Mouse (Mus musculus): ENCODE data around the gene Hhipl2. TPM values are rescaled to one million over a fixed set of nuclear protein-coding genes. Genes with fewer than 3 reads are reported as not detected.

Hhipl2 gene
- total RNA-seq, 2 experiments from 2014 or later, result not detected

DNA sequence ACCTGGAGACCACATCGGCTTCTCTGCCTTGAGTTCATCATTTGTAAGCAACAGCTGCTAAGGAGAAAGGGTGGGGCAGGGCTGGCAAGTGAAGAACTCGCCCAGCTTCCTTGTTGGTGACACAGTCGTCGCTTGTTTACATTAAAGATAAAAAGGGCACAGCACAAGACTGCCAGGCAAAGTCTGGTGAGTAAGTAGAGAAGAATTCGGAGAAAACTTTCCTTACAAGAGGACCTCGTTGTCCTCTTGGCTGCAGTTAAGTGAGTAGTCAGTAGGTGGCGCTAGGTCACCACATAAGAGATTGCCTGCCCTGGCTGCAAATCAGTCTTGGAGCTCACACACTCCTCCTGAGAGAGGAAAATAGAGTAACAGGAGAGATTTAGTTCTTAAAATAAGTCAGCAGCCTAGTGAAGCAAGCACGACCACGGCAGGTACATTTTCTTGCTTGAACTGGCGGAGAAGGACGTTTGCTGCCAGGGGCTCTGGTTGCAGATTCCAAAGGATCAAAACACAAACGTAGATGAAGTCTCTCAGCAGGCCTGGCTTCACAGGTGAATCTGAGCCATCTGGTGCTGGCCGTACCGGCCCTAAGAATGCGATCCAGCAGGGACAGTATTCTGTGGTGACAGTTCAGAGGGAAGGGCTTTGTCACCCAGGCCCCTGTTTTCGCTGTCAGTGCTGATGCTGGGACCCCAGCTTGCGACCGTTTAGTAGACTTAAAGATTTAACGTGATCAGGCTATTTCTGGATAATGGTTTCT, 24.2 kb downstream of the Hhipl2 start:
- intact Hi-C loops (cut with DNase I), result no loop called here
- DNase-seq, result peak; percentile 64 to 73

DNA sequence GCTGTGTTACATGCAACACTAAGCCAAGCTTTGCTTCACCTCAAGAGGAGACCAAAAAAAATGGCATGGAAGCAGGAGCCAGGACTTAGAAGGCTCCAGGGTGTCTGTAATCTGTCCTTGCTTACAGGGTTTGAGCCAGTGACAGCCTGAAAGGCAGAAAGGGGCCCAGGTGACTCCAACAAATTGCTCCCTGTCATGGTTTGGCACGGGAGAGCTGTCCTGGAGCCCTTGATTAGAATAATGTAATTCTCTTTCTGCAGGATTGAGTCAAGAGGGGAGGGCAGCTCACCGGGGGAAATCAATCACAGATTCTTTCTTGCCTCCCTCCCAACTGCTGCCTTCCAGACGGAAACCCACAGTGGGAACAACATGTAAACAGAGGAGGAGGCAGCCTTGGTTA, 35.1 kb downstream of the Hhipl2 start:
- intact Hi-C loops (cut with DNase I), result no loop called here
- no peak for DNase-seq

Other genes with a start within 250 kb of the Hhipl2 start
- gene Disp1, start 196.7 kb upstream of the Hhipl2 start, total RNA-seq (2021), result 1 to 10 TPM; 3.5 to 4.4 TPM
- 10 to 100 TPM; 18.5 to 19.4 TPM for gene Aida, start 121.6 kb upstream of the Hhipl2 start, total RNA-seq (2021)
- gene Brox, start 120.9 kb upstream of the Hhipl2 start, total RNA-seq (2021), result 10 to 100 TPM; 16.7 to 19.2 TPM
- 100 to 1,000 TPM; 151 to 180 TPM for gene Mia3, start 48.7 kb upstream of the Hhipl2 start, total RNA-seq (2021)
- gene Taf1a, start 29.2 kb upstream of the Hhipl2 start, total RNA-seq (2021), result 1 to 10 TPM; 3.7 to 4.8 TPM